Mouse (Mus musculus): ENCODE measurements at regions not wholly inside any gene's neighbourhood (a gene's known extent, or its start where the extent isn't known, plus 50 kb on each side); places are given as distances from the start of the nearest gene placed in this dataset.

GRCm38 (mm10) chr4:84214523-84214922, 460.6 kb downstream of the Bnc2 start:
- DNase-seq (ENCODE audit: low spot score in 2 of 2): no peak

GRCm38 (mm10) chr4:84218961-84219360, 456.1 kb downstream of the Bnc2 start:
- no peak for DNase-seq (ENCODE audit: low spot score in 2 of 2)

GRCm38 (mm10) chr4:84222057-84222717, 452.9 kb downstream of the Bnc2 start:
- no peak for DNase-seq (ENCODE audit: low spot score in 2 of 2)

GRCm38 (mm10) chr4:84222805-84223335, 452.2 kb downstream of the Bnc2 start:
- no peak for DNase-seq (ENCODE audit: low spot score in 2 of 2)

GRCm38 (mm10) chr4:84224556-84224955, 450.5 kb downstream of the Bnc2 start:
- no peak for DNase-seq (ENCODE audit: low spot score in 2 of 2)

All from spleen, postnatal 36 days (tissue).